Mouse (Mus musculus) midbrain, postnatal 0 days (tissue): ENCODE results near the gene Prmt9. TPM values are rescaled to one million over a fixed set of nuclear protein-coding genes. Genes with fewer than 3 reads are reported as not detected.
A peak's percentile ranks its signal among the peaks of the same experiment; 100 is the strongest.

ENCODE experiments used
- ATAC-seq: fragments of 200-750 bp; cut with Nextera tagmentation; 2 replicates; pipeline ENCODE4 v1.8.0; 2017; ENCODE audit warnings: moderate number of reproducible peaks, mild to moderate bottlenecking, moderate TSS enrichment, moderate library complexity; ENCODE audit not compliant: low FRiP score
- DNase-seq: peaks from one replicate; pipeline ENCODE4 v3.0.0-alpha.2; 2015; ENCODE audit warnings: low spot score
- H3K27ac ChIP-seq: fragments of 300-500 bp; sonication (generic); 2 replicates; pipeline ENCODE4 v1.5.1; 2014; ENCODE audit warnings: low read depth, mild to moderate bottlenecking, low read length, mixed read lengths
- H3K27me3 ChIP-seq: fragments of 300-500 bp; sonication (generic); 2 replicates; pipeline ENCODE4 v1.6.1; 2014; ENCODE audit warnings: low read length, control low read depth, mixed read lengths; ENCODE audit not compliant: insufficient read depth
- H3K36me3 ChIP-seq: fragments of 300-500 bp; sonication (generic); 2 replicates; pipeline ENCODE4 v1.6.1; 2014; ENCODE audit warnings: low read length, control low read depth, mixed read lengths; ENCODE audit not compliant: insufficient read depth
- H3K4me1 ChIP-seq: fragments of 300-500 bp; sonication (generic); 2 replicates; pipeline ENCODE4 v1.6.1; 2014; ENCODE audit warnings: mild to moderate bottlenecking, control low read depth, antibody characterized with exemption, low read length, mixed read lengths; ENCODE audit not compliant: insufficient read depth
- H3K4me2 ChIP-seq: fragments of 300-500 bp; sonication (generic); 2 replicates; pipeline ENCODE4 v1.6.1; 2014; ENCODE audit warnings: low read depth, mild to moderate bottlenecking, low read length, mixed read lengths; ENCODE audit not compliant: poor library complexity, severe bottlenecking
- H3K4me3 ChIP-seq: fragments of 300-500 bp; sonication (generic); 2 replicates; pipeline ENCODE4 v1.5.1; 2014; ENCODE audit warnings: low read depth, mild to moderate bottlenecking, low read length, moderate library complexity
- H3K9ac ChIP-seq: fragments of 300-500 bp; sonication (generic); replicated peaks from 2 replicates; pipeline ENCODE4 v1.6.1; 2014; ENCODE audit warnings: mild to moderate bottlenecking, low read length, moderate library complexity, mixed read lengths; ENCODE audit not compliant: poor library complexity, severe bottlenecking
- H3K9me3 ChIP-seq: fragments of 300-500 bp; sonication (generic); 2 replicates; pipeline ENCODE4 v1.6.1; 2016; ENCODE audit warnings: low read length, control low read depth
- CTCF ChIP-seq: IDR thresholded peaks from 2 replicates; pipeline ENCODE4 v1.5.1; 2016; ENCODE audit warnings: antibody characterized with exemption, mild to moderate bottlenecking
- WGBS: fragments of 180-500 bp; shearing (Covaris S2); extraction: QIAGEN DNeasy Blood & Tissue Kit; methylation state at CpG from one replicate; pipeline ENCODE4 v1.1.7; 2014; 5-methylcytosine and 5-hydroxymethylcytosine counted together
- polyA plus RNA-seq: library from polyadenylated mRNA; unstranded; fragments of >200 nt; fragmentation: Nextera tagmentation; extraction: Ambion mirVana; gene quantifications from 2 replicates; pipeline ENCODE4 v1.2.1, GENCODE M21; 2015
- total RNA-seq: library from RNA; depleted of rRNA; stranded (reverse); fragments of >200 nt; gene quantifications from 2 replicates; pipeline ENCODE4 v1.2.3, GENCODE M21; 2014

Gene Prmt9
- total and polyA plus RNA-seq, 2 experiments from 2014 or later = 21.5 to 28.1 TPM

GRCm38 (mm10) chr8:77561441-77561840 lies 12.2 kb downstream of the Prmt9 start:
- ATAC-seq (no peak), DNase-seq (no peak)
- H3K36me3 ChIP-seq = peaks cover 35% of the 10 kb centered on the region

GRCm38 (mm10) chr8:77574229-77574628 lies 25.0 kb downstream of the Prmt9 start:
- peak; percentile 59 for TF ChIP-seq CTCF
- WGBS = 84% methylated on average over 5 of the region's 5 CpGs

More at GRCm38 (mm10) chr8:77561441-77561840, 12.2 kb downstream of the Prmt9 start:
- Histone ChIP-seq H3K4me2 (no peak overlapping the region), H3K27me3 (no peaks in the 10 kb centered on the region), H3K9ac (no peak overlapping the region), H3K27ac (no peak overlapping the region), H3K9me3 (no peaks in the 10 kb centered on the region), H3K4me3 (no peak overlapping the region), H3K4me1 (no peaks in the 10 kb centered on the region)
- 92% methylated on average over 3 of the region's 3 CpGs for WGBS
- no peak for TF ChIP-seq CTCF

GRCm38 (mm10) chr8:77577674-77578073 lies 28.5 kb downstream of the Prmt9 start:
- peaks cover 32% of the 10 kb centered on the region for H3K36me3 ChIP-seq
- DNase-seq = no peak
- no peaks in the 10 kb centered on the region for H3K9me3 ChIP-seq
- H3K27me3 ChIP-seq = no peaks in the 10 kb centered on the region
- no peak overlapping the region for H3K4me2 ChIP-seq
- H3K27ac ChIP-seq = no peak overlapping the region
- no peak for TF ChIP-seq CTCF
- H3K9ac ChIP-seq = no peak overlapping the region
- 94% methylated on average over 7 of the region's 7 CpGs for WGBS
- ATAC-seq = no peak
- H3K4me3 ChIP-seq = no peak overlapping the region
- no peaks in the 10 kb centered on the region for H3K4me1 ChIP-seq

More at GRCm38 (mm10) chr8:77574229-77574628, 25.0 kb downstream of the Prmt9 start:
- Histone ChIP-seq H3K9ac (no peak overlapping the region), H3K4me2 (no peak overlapping the region), H3K9me3 (no peaks in the 10 kb centered on the region), H3K27me3 (no peaks in the 10 kb centered on the region), H3K36me3 (peaks cover 13% of the 10 kb centered on the region), H3K4me3 (no peak overlapping the region), H3K27ac (no peak overlapping the region), H3K4me1 (no peaks in the 10 kb centered on the region)
- no peak for ATAC-seq
- DNase-seq = no peak

GRCm38 (mm10) chr8:77584174-77584573 lies 35.0 kb downstream of the Prmt9 start:
- Histone ChIP-seq H3K4me3 (no peak overlapping the region), H3K4me1 (no peaks in the 10 kb centered on the region), H3K4me2 (no peak overlapping the region), H3K27ac (no peak overlapping the region), H3K9ac (no peak overlapping the region), H3K27me3 (no peaks in the 10 kb centered on the region), H3K36me3 (peaks cover 23% of the 10 kb centered on the region), H3K9me3 (no peaks in the 10 kb centered on the region)
- no peak for TF ChIP-seq CTCF
- WGBS = 83% methylated on average over 4 of the region's 4 CpGs
- ATAC-seq = no peak
- DNase-seq = no peak

- peak overlapping the region; percentile 80 for H3K4me3 ChIP-seq
- H3K9me3 ChIP-seq = no peaks in the 10 kb centered on the region
- H3K36me3 ChIP-seq = peaks cover under 1% of the 10 kb centered on the region; the same call in 1 of the 2 replicates
- no peaks in the 10 kb centered on the region for H3K27me3 ChIP-seq
- ATAC-seq (no peak), DNase-seq (no peak)
- peak overlapping the region; percentile 68 for H3K4me2 ChIP-seq
- H3K9ac ChIP-seq = peak overlapping the region; percentile 69
- no peak overlapping the region for H3K27ac ChIP-seq
- 10% methylated on average over 7 of the region's 7 CpGs for WGBS
- H3K4me1 ChIP-seq = no peaks in the 10 kb centered on the region
- TF ChIP-seq CTCF = no peak
Observed at GRCm38 (mm10) chr8:77609621-77610020, 60.4 kb downstream of the Prmt9 start.

- Histone ChIP-seq H3K9me3 (no peaks in the 10 kb centered on the region), H3K4me2 (peak within 1 kb of the TSS; percentile 68), H3K27me3 (no peaks in the 10 kb centered on the region), H3K36me3 (no peaks in the 10 kb centered on the region; the same call in 1 of the 2 replicates), H3K4me3 (peak within 1 kb of the TSS; percentile 80), H3K4me1 (no peaks in the 10 kb centered on the region), H3K9ac (peak within 1 kb of the TSS; percentile 69), H3K27ac (peak within 1 kb of the TSS; percentile 69)
- no peak for TF ChIP-seq CTCF
- under 1% methylated on average over 36 of the region's 36 CpGs for WGBS
- ATAC-seq (peak; percentile 98), DNase-seq (peak; percentile 97)
Observed at GRCm38 (mm10) chr8:77610374-77610969, 61.3 kb downstream of the Prmt9 start, which contains the start of gene Tmem184c. Tmem184c (minus strand) TSS chr8:77610698.
